In the genomic region with DNA sequence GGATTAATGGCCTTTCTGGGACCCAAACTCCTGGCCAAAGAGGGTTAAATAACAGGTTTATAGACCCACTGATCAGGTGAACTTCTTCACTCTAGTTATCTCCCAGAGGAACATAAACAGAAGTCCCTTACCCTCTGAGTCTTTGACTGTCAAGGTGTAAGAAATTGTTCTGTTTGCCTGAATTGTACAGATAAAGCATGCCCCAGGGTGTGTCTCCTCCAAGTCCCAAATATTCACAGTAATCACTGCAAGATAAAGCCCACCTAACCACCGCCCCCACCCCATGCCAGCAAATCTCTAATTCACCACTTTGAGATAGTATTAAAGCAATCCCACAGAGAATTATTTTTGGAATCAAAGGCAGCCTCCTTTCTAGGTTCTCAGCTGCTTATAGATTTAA, we compare ENCODE assay signal across 9 mouse cellular contexts. TPM values are rescaled to one million over a fixed set of nuclear protein-coding genes. Genes with fewer than 3 reads are reported as not detected.
DNase-seq lines count a peak whose midpoint lies in the region; ATAC-seq and TF ChIP-seq lines count a peak whose summit lies in the region.
"Had no signal": no experiment of that assay in that cellular context is flagged by ENCODE, and none has a peak within 500 bp of the region (broad histone marks: within the 10 kb centered on the region; RNA-seq: fewer than 3 reads in every experiment).

No protein-coding gene starts in this region.

- no peak for TF ChIP-seq CTCF in MEL (IDR thresholded peaks at IDR 0.05 in 2 of 3, conservative IDR thresholded peaks at IDR 0.05 in 1 of 3; ENCODE audit: control insufficient read depth in 1 of 3, insufficient read depth in 1 of 3, low read depth in 2 of 3, low read length in 3 of 3, poor library complexity in 1 of 3, severe bottlenecking in 1 of 3)

- peak; percentile 72 to 88 for TF ChIP-seq EP300 in MEL (IDR thresholded peaks at IDR 0.05; ENCODE audit: low read depth in 1 of 2, low read length in 2 of 2)

- no peaks in the 10 kb centered on the region for H3K9me3 ChIP-seq in heart, embryonic 12.5 days (replicated peaks)
- no peaks in the 10 kb centered on the region for H3K9me3 ChIP-seq in MEL (replicated peaks; ENCODE audit: insufficient read depth, low read length)
- H3K9me3 ChIP-seq in hindbrain, embryonic 12.5 days (replicated peaks): no peaks in the 10 kb centered on the region

- ATAC-seq in heart, embryonic 12.5 days (ENCODE audit: insufficient number of reproducible peaks, low FRiP score): no peak
- ATAC-seq in hindbrain, embryonic 12.5 days (ENCODE audit: low FRiP score): no peak

- WGBS in heart, embryonic 12.5 days: 43% methylated on average over 1 of the region's 1 CpGs
- WGBS in hindbrain, embryonic 12.5 days: 79% methylated on average over 1 of the region's 1 CpGs
- WGBS in macrophage (ENCODE audit: missing documents): 75% methylated on average over 1 of the region's 1 CpGs

- TF ChIP-seq RAD21 in MEL (IDR thresholded peaks at IDR 0.05; ENCODE audit: low read depth, low read length): no peak

- no peak for TF ChIP-seq POLR2A in MEL (IDR thresholded peaks at IDR 0.05; ENCODE audit: control insufficient read depth in 1 of 2, insufficient read depth in 1 of 2, low read depth in 1 of 2, low read length in 2 of 2, poor library complexity in 1 of 2)

- H3K79me2 ChIP-seq in MEL (ENCODE audit: control insufficient read depth, insufficient read depth, low read length, poor library complexity): peaks cover 7% of the 10 kb centered on the region; the same call in 1 of the 2 replicates
- peaks cover 72% of the 10 kb centered on the region for H3K79me2 ChIP-seq in macrophage (ENCODE audit: inconsistent target)

- peak overlapping the region; percentile 89 for H3K9ac ChIP-seq in heart, embryonic 12.5 days
- no peak overlapping the region for H3K9ac ChIP-seq in MEL (ENCODE audit: control insufficient read depth, low read depth, low read length, poor library complexity, severe bottlenecking)
- H3K9ac ChIP-seq in hindbrain, embryonic 12.5 days: peak overlapping the region; percentile 94

- H3K4me1 ChIP-seq in heart, embryonic 12.5 days (replicated peaks): peaks cover 34% of the 10 kb centered on the region
- peaks cover 4 to 15% of the 10 kb centered on the region in 2 experiments; a peak in 2 of 4 replicates for H3K4me1 ChIP-seq in MEL (ENCODE audit: control insufficient read depth in 1 of 2, insufficient read depth in 2 of 2, low read length in 2 of 2)
- peaks cover 21% of the 10 kb centered on the region for H3K4me1 ChIP-seq in hindbrain, embryonic 12.5 days

- H3K27ac ChIP-seq in heart, embryonic 12.5 days (ENCODE audit: poor library complexity, severe bottlenecking): no peak overlapping the region
- no peak overlapping the region for H3K27ac ChIP-seq in MEL (ENCODE audit: control insufficient read depth, low read depth, low read length)
- H3K27ac ChIP-seq in hindbrain, embryonic 12.5 days: no peak overlapping the region
- H3K27ac ChIP-seq in macrophage: 0 out of 2 replicates have a peak overlapping the region, but pooled peaks have one; percentile 52

- intact Hi-C loops in heart, postnatal 25 days (cut with DNase I): loop anchor here (2.0 kb wide), 1 partner anchor 36 kb away; no protein-coding TSS in a partner anchor
- intact Hi-C loops in gastrocnemius, postnatal 36 days (cut with DNase I): no loop called here

- peak overlapping the region; percentile 90 for H3K4me2 ChIP-seq in heart, embryonic 12.5 days
- H3K4me2 ChIP-seq in hindbrain, embryonic 12.5 days (replicated peaks): peak overlapping the region; percentile 86

- peaks cover 62% of the 10 kb centered on the region for H3K36me3 ChIP-seq in heart, embryonic 12.5 days
- H3K36me3 ChIP-seq in MEL (ENCODE audit: control insufficient read depth in 1 of 2, insufficient read depth in 2 of 2, low read length in 2 of 2): peaks cover 0 to 9% of the 10 kb centered on the region in 2 experiments; a peak in 3 of 4 replicates
- H3K36me3 ChIP-seq in hindbrain, embryonic 12.5 days: peaks cover 45% of the 10 kb centered on the region
- peaks cover 42% of the 10 kb centered on the region for H3K36me3 ChIP-seq in macrophage (ENCODE audit: inconsistent target)

- H3K27me3 ChIP-seq in heart, embryonic 12.5 days (replicated peaks): no peaks in the 10 kb centered on the region
- H3K27me3 ChIP-seq in MEL (ENCODE audit: control insufficient read depth in 1 of 2, insufficient read depth in 2 of 2, low read length in 2 of 2): no peaks in the 10 kb centered on the region
- H3K27me3 ChIP-seq in hindbrain, embryonic 12.5 days: no peaks in the 10 kb centered on the region

- peak overlapping the region; percentile 87 for H3K4me3 ChIP-seq in heart, embryonic 12.5 days
- H3K4me3 ChIP-seq in MEL (ENCODE audit: control insufficient read depth in 1 of 2, insufficient read depth in 1 of 2, low read depth in 2 of 2, low read length in 2 of 2): no peak overlapping the region; a peak in 1 of 4 replicates
- H3K4me3 ChIP-seq in hindbrain, embryonic 12.5 days: peak overlapping the region; percentile 93
- H3K4me3 ChIP-seq in macrophage (ENCODE audit: inconsistent target): peak overlapping the region; percentile 82

- DNase-seq in heart, postnatal 25 days (ENCODE audit: low spot score): no peak
- peak; percentile 45 for DNase-seq in MEL (ENCODE audit: low read depth, low spot score)
- no peak for DNase-seq in gastrocnemius, postnatal 36 days
- no peak for DNase-seq in adrenal gland, adult 8-10 months
- DNase-seq in layer of hippocampus, postnatal 14 days (ENCODE audit: low spot score in 2 of 2): no peak
- DNase-seq: adrenal gland, postnatal 25 days had no signal

RNA-seq across cellular contexts. Expression of gene Zfp319, which starts 1.4 kb away (rescaled TPM):
- 8.6 and 9.6 TPM in 2 replicates for polyA plus RNA-seq in heart, embryonic 12.5 days (2016; fragmentation: Nextera tagmentation; extraction: Ambion mirVana)
- total RNA-seq in heart, postnatal 25 days (2021): 1 to 10 TPM; 8.5 to 9.9 TPM
- 1.8 and 2.0 TPM in 2 replicates for total RNA-seq in MEL (2012; rRNA removed)
- polyA plus RNA-seq in MEL (2012; ENCODE audit: insufficient read depth in 1 of 2, insufficient read length in 2 of 2, low read depth in 1 of 2, low replicate concordance in 2 of 2, missing spikeins in 1 of 2) (1 to 10 TPM in 1 of 2 experiments, not detected in 1; 4.8 TPM), macrophage (2018) (4.8 to 10.3 TPM (median 7.1 TPM) in 3 replicates)
- 20.4 and 21.7 TPM in 2 replicates for polyA plus RNA-seq in hindbrain, embryonic 12.5 days (2016; fragmentation: Nextera tagmentation; extraction: Ambion mirVana)
- total RNA-seq in macrophage (2018; cell fraction: chromatin; rRNA removed): 10 to 100 TPM in 15 of 26 experiments, 1 to 10 TPM in 11; 1.9 to 36.3 (median 12.3) TPM
- total RNA-seq in macrophage (2018; cell fraction: cytosol; rRNA removed): 10 to 100 TPM in 18 of 26 experiments, 1 to 10 TPM in 8; 3.8 to 20.8 (median 12.9) TPM
- 10 to 100 TPM in 21 of 26 experiments, 1 to 10 TPM in 5; 4.1 to 36.6 (median 17.3) TPM for total RNA-seq in macrophage (2018; cell fraction: nucleus; rRNA removed)
- total RNA-seq in gastrocnemius, postnatal 36 days (2021): 1 to 10 TPM; 3.1 to 3.3 TPM
- 10 to 100 TPM; 10.6 to 15.1 (median 12.7) TPM for total RNA-seq in adrenal gland, adult 8-10 months (2022)
- 10 to 100 TPM; 15.3 to 16.6 TPM for total RNA-seq in layer of hippocampus, postnatal 14 days (2021)

RNA-seq across cellular contexts. Expression of gene Usb1, which starts 1.7 kb away (rescaled TPM):
- 25.5 and 26.5 TPM in 2 replicates for polyA plus RNA-seq in heart, embryonic 12.5 days (2016; fragmentation: Nextera tagmentation; extraction: Ambion mirVana)
- 10 to 100 TPM; 14.2 to 16.6 TPM for total RNA-seq in heart, postnatal 25 days (2021)
- total RNA-seq in MEL (2012; rRNA removed): 29.1 and 36.2 TPM in 2 replicates
- polyA plus RNA-seq in MEL (2012; ENCODE audit: insufficient read depth in 1 of 2, insufficient read length in 2 of 2, low read depth in 1 of 2, low replicate concordance in 2 of 2, missing spikeins in 1 of 2): 10 to 100 TPM in 1 of 2 experiments, not detected in 1; 52.5 TPM
- 38.0 and 38.5 TPM in 2 replicates for polyA plus RNA-seq in hindbrain, embryonic 12.5 days (2016; fragmentation: Nextera tagmentation; extraction: Ambion mirVana)
- total RNA-seq in macrophage (2018; cell fraction: chromatin; rRNA removed): 100 to 1,000 TPM in 14 of 26 experiments, 10 to 100 TPM in 12; 20.3 to 270 (median 107) TPM
- total RNA-seq in macrophage (2018; cell fraction: cytosol; rRNA removed): 100 to 1,000 TPM in 12 of 26 experiments, 10 to 100 TPM in 14; 48.5 to 137 (median 94.8) TPM
- total RNA-seq in macrophage (2018; cell fraction: nucleus; rRNA removed): 100 to 1,000 TPM in 16 of 26 experiments, 10 to 100 TPM in 10; 28.2 to 219 (median 122) TPM
- 38.9 to 56.5 TPM (median 40.9 TPM) in 3 replicates for polyA plus RNA-seq in macrophage (2018)
- 1 to 10 TPM; 4.4 to 5.7 TPM for total RNA-seq in gastrocnemius, postnatal 36 days (2021)
- total RNA-seq in adrenal gland, adult 8-10 months (2022): 10 to 100 TPM; 16.7 to 24.1 (median 20.2) TPM
- total RNA-seq in layer of hippocampus, postnatal 14 days (2021): 10 to 100 TPM; 16.0 to 18.6 TPM

RNA-seq across cellular contexts. Expression of gene Tepp, which starts 20.0 kb away (rescaled TPM):
- polyA plus RNA-seq in heart, embryonic 12.5 days (2016; fragmentation: Nextera tagmentation; extraction: Ambion mirVana): 0.53 TPM in 1 of 2 replicates, not detected in the other
- not detected for total RNA-seq in heart, postnatal 25 days (2021)
- total RNA-seq in MEL (2012; rRNA removed): not detected in 2 replicates
- polyA plus RNA-seq in MEL (2012; ENCODE audit: insufficient read depth in 1 of 2, insufficient read length in 2 of 2, low read depth in 1 of 2, low replicate concordance in 2 of 2, missing spikeins in 1 of 2): not detected
- not detected in 2 replicates for polyA plus RNA-seq in hindbrain, embryonic 12.5 days (2016; fragmentation: Nextera tagmentation; extraction: Ambion mirVana)
- not detected for total RNA-seq in macrophage (2018; cell fraction: chromatin; rRNA removed)
- not detected for total RNA-seq in macrophage (2018; cell fraction: cytosol; rRNA removed)
- not detected for total RNA-seq in macrophage (2018; cell fraction: nucleus; rRNA removed)
- not detected in 3 replicates for polyA plus RNA-seq in macrophage (2018)
- total RNA-seq in gastrocnemius, postnatal 36 days (2021): not detected
- 1 to 10 TPM; 1.5 to 1.7 (median 1.6) TPM for total RNA-seq in adrenal gland, adult 8-10 months (2022)
- total RNA-seq in layer of hippocampus, postnatal 14 days (2021): under 1 TPM in 1 of 2 experiments, not detected in 1; 0.74 TPM

RNA-seq across cellular contexts. Expression of gene Mmp15, which starts 21.7 kb away (rescaled TPM):
- 86.0 and 86.6 TPM in 2 replicates for polyA plus RNA-seq in heart, embryonic 12.5 days (2016; fragmentation: Nextera tagmentation; extraction: Ambion mirVana)
- total RNA-seq in heart, postnatal 25 days (2021): 10 to 100 TPM; 72.4 to 72.5 TPM
- total RNA-seq in MEL (2012; rRNA removed): not detected in 2 replicates
- under 1 TPM in 1 of 2 experiments, not detected in 1; 0.01 TPM for polyA plus RNA-seq in MEL (2012; ENCODE audit: insufficient read depth in 1 of 2, insufficient read length in 2 of 2, low read depth in 1 of 2, low replicate concordance in 2 of 2, missing spikeins in 1 of 2)
- polyA plus RNA-seq in hindbrain, embryonic 12.5 days (2016; fragmentation: Nextera tagmentation; extraction: Ambion mirVana): 31.8 and 33.2 TPM in 2 replicates
- total RNA-seq in macrophage (2018; cell fraction: chromatin; rRNA removed): under 1 TPM in 1 of 26 experiments, not detected in 25; 0.28 TPM
- under 1 TPM in 22 of 26 experiments, not detected in 4; 0.03 to 0.29 (median 0.15) TPM for total RNA-seq in macrophage (2018; cell fraction: cytosol; rRNA removed)
- total RNA-seq in macrophage (2018; cell fraction: nucleus; rRNA removed): under 1 TPM in 7 of 26 experiments, not detected in 19; 0.14 to 0.49 (median 0.19) TPM
- polyA plus RNA-seq in macrophage (2018): 0.04 to 0.28 TPM (median 0.07 TPM) in 3 replicates
- 10 to 100 TPM; 14.3 to 17.8 TPM for total RNA-seq in gastrocnemius, postnatal 36 days (2021)
- 1 to 10 TPM; 3.8 to 7.0 (median 4.5) TPM for total RNA-seq in adrenal gland, adult 8-10 months (2022)
- 10 to 100 TPM; 29.8 to 33.8 TPM for total RNA-seq in layer of hippocampus, postnatal 14 days (2021)

RNA-seq across cellular contexts. Expression of gene Cngb1, which starts 24.0 kb away (rescaled TPM):
- polyA plus RNA-seq in heart, embryonic 12.5 days (2016; fragmentation: Nextera tagmentation; extraction: Ambion mirVana): 0.26 and 1.0 TPM in 2 replicates
- under 1 TPM; 0.75 to 0.86 TPM for total RNA-seq in heart, postnatal 25 days (2021)
- not detected in 2 replicates for total RNA-seq in MEL (2012; rRNA removed)
- polyA plus RNA-seq in MEL (2012; ENCODE audit: insufficient read depth in 1 of 2, insufficient read length in 2 of 2, low read depth in 1 of 2, low replicate concordance in 2 of 2, missing spikeins in 1 of 2): under 1 TPM in 1 of 2 experiments, not detected in 1; 0.03 TPM
- 0.56 and 1.1 TPM in 2 replicates for polyA plus RNA-seq in hindbrain, embryonic 12.5 days (2016; fragmentation: Nextera tagmentation; extraction: Ambion mirVana)
- under 1 TPM in 3 of 26 experiments, not detected in 23; 0.14 to 0.33 (median 0.22) TPM for total RNA-seq in macrophage (2018; cell fraction: chromatin; rRNA removed)
- total RNA-seq in macrophage (2018; cell fraction: cytosol; rRNA removed): 1 to 10 TPM in 1 of 26 experiments, under 1 TPM in 18, not detected in 7; 0.03 to 1.1 (median 0.23) TPM
- total RNA-seq in macrophage (2018; cell fraction: nucleus; rRNA removed): under 1 TPM in 5 of 26 experiments, not detected in 21; 0.10 to 0.72 (median 0.60) TPM
- 0.03 to 0.28 TPM in 2 of 3 replicates, not detected in the other for polyA plus RNA-seq in macrophage (2018)
- under 1 TPM; 0.27 to 0.51 TPM for total RNA-seq in gastrocnemius, postnatal 36 days (2021)
- total RNA-seq in adrenal gland, adult 8-10 months (2022): 1 to 10 TPM in 2 of 4 experiments, under 1 TPM in 2; 0.70 to 1.1 (median 0.95) TPM
- total RNA-seq in layer of hippocampus, postnatal 14 days (2021): 1 to 10 TPM in 1 of 2 experiments, under 1 TPM in 1; 0.93 to 1.3 TPM

Comparison
In these comparisons a context has a peak if more than half of its experiments do, and no peak if none do; other contexts are left out.
1. H3K4me3 ChIP-seq: peak in heart, embryonic 12.5 days (single experiment), hindbrain, embryonic 12.5 days (single experiment) and macrophage (single experiment); none in MEL (0 of 2).